Mouse (Mus musculus) olfactory bulb, adult 2 months (tissue): ENCODE data around the gene Gse1. TPM values are rescaled to one million over a fixed set of nuclear protein-coding genes. Genes with fewer than 3 reads are reported as not detected.

Experiments
- H3K27ac ChIP-seq: fragments of 200-500 bp; 2 replicates; pipeline ENCODE4 v1.5.1; 2012; ENCODE audit warnings: low read depth, low read length; ENCODE audit not compliant: insufficient read depth
- H3K4me1 ChIP-seq: fragments of 200-500 bp; 2 replicates; pipeline ENCODE4 v1.6.1; 2012; ENCODE audit warnings: low read length; ENCODE audit not compliant: control insufficient read depth, insufficient read depth
- H3K4me3 ChIP-seq: fragments of 200-500 bp; 2 replicates; pipeline ENCODE4 v1.5.1; 2012; ENCODE audit warnings: mild to moderate bottlenecking, low read depth, low read length, moderate library complexity; ENCODE audit not compliant: insufficient read depth
- CTCF ChIP-seq: fragments of 200-500 bp; IDR thresholded peaks from 2 replicates; pipeline ENCODE4 v1.5.1; 2012; ENCODE audit warnings: low read depth, mild to moderate bottlenecking, low read length, moderate library complexity; ENCODE audit not compliant: insufficient read depth
- POLR2A ChIP-seq: fragments of 200-500 bp; IDR thresholded peaks from 2 replicates; pipeline ENCODE4 v1.6.1; 2012; ENCODE audit warnings: mild to moderate bottlenecking, low read depth, low read length, moderate library complexity; ENCODE audit not compliant: insufficient read depth
- WGBS: fragments of 180-500 bp; shearing (Covaris S2); methylation state at CpG from one replicate; pipeline ENCODE4 v1.1.7; 2018; 5-methylcytosine and 5-hydroxymethylcytosine counted together
- polyA plus RNA-seq: library from polyadenylated mRNA; stranded (reverse); fragments of >200 nt; gene quantifications from 2 replicates; pipeline ENCODE4 v1.2.4, GENCODE M21; 2012; ENCODE audit warnings: low replicate concordance; ENCODE audit not compliant: missing spikeins, insufficient read depth, insufficient read length

The Gse1 gene
- polyA plus RNA-seq, 1 experiment: 42.5 TPM

- peak overlapping the region; percentile 78 for H3K4me3 ChIP-seq
- peak overlapping the region; percentile 96 for H3K27ac ChIP-seq
- WGBS: 1% methylated on average over 37 of the region's 37 CpGs
- H3K4me1 ChIP-seq: peaks cover 77% of the 10 kb centered on the region
- TF ChIP-seq CTCF: no peak
- no peak for TF ChIP-seq POLR2A
Observed at GRCm38 (mm10) chr8:120538397-120539240, 310.4 kb downstream of the Gse1 start.

GRCm38 (mm10) chr8:120539381-120539774 lies 311.1 kb downstream of the Gse1 start:
- WGBS: 43% methylated on average over 6 of the region's 6 CpGs
- no peak overlapping the region; the same call in 1 of the 2 replicates for H3K4me3 ChIP-seq
- TF ChIP-seq CTCF (no peak), POLR2A (no peak)
- peak overlapping the region; percentile 96 for H3K27ac ChIP-seq
- peaks cover 72% of the 10 kb centered on the region for H3K4me1 ChIP-seq

- Histone ChIP-seq H3K4me3 (no peak overlapping the region), H3K4me1 (peaks cover 66% of the 10 kb centered on the region), H3K27ac (peak overlapping the region; percentile 96)
- WGBS: 38% methylated on average over 23 of the region's 23 CpGs
- TF ChIP-seq CTCF: no peak
- TF ChIP-seq POLR2A: no peak
Observed at GRCm38 (mm10) chr8:120539775-120540625, 311.7 kb downstream of the Gse1 start.

GRCm38 (mm10) chr8:120542995-120543394 lies 314.7 kb downstream of the Gse1 start:
- 51% methylated on average over 13 of the region's 13 CpGs for WGBS
- H3K4me1 ChIP-seq: peaks cover 69% of the 10 kb centered on the region
- TF ChIP-seq CTCF: no peak
- no peak overlapping the region; the same call in 1 of the 2 replicates for H3K27ac ChIP-seq
- no peak overlapping the region for H3K4me3 ChIP-seq

- no peak for TF ChIP-seq POLR2A
- 70% methylated on average over 8 of the region's 8 CpGs for WGBS
- no peak overlapping the region for H3K4me3 ChIP-seq
- H3K27ac ChIP-seq: no peak overlapping the region
- peaks cover 69% of the 10 kb centered on the region for H3K4me1 ChIP-seq
Observed at GRCm38 (mm10) chr8:120543416-120544055, 315.3 kb downstream of the Gse1 start.

GRCm38 (mm10) chr8:120544155-120544554 lies 315.9 kb downstream of the Gse1 start:
- Histone ChIP-seq H3K4me1 (peaks cover 69% of the 10 kb centered on the region), H3K27ac (no peak overlapping the region), H3K4me3 (no peak overlapping the region)
- WGBS: 94% methylated on average over 5 of the region's 5 CpGs
- TF ChIP-seq POLR2A: no peak
- no peak for TF ChIP-seq CTCF

- Histone ChIP-seq H3K4me3 (no peak overlapping the region), H3K27ac (no peak overlapping the region; the same call in 1 of the 2 replicates), H3K4me1 (peaks cover 78% of the 10 kb centered on the region)
- TF ChIP-seq POLR2A (no peak), CTCF (no peak)
- WGBS: 56% methylated on average over 9 of the region's 9 CpGs
Observed at GRCm38 (mm10) chr8:120547562-120547961, 319.3 kb downstream of the Gse1 start.

GRCm38 (mm10) chr8:120548313-120548761 lies 320.1 kb downstream of the Gse1 start:
- H3K4me1 ChIP-seq: peaks cover 79% of the 10 kb centered on the region
- peak overlapping the region; percentile 48 for H3K27ac ChIP-seq
- H3K4me3 ChIP-seq: no peak overlapping the region
- TF ChIP-seq POLR2A: no peak
- no peak for TF ChIP-seq CTCF
- WGBS: 32% methylated on average over 16 of the region's 16 CpGs

GRCm38 (mm10) chr8:120549321-120549921 lies 321.2 kb downstream of the Gse1 start:
- H3K27ac ChIP-seq: peak overlapping the region; percentile 97
- WGBS: 9% methylated on average over 25 of the region's 25 CpGs
- H3K4me1 ChIP-seq: peaks cover 85% of the 10 kb centered on the region
- peak overlapping the region; percentile 34 for H3K4me3 ChIP-seq
- no peak for TF ChIP-seq POLR2A
- TF ChIP-seq CTCF: no peak
